Mouse (Mus musculus): ENCODE measurements around the gene Casz1. TPM values are rescaled to one million over a fixed set of nuclear protein-coding genes. Genes with fewer than 3 reads are reported as not detected.

The Casz1 gene
- polyA plus RNA-seq, 1 experiment from 2014 or later, result 3.7 TPM

DNA sequence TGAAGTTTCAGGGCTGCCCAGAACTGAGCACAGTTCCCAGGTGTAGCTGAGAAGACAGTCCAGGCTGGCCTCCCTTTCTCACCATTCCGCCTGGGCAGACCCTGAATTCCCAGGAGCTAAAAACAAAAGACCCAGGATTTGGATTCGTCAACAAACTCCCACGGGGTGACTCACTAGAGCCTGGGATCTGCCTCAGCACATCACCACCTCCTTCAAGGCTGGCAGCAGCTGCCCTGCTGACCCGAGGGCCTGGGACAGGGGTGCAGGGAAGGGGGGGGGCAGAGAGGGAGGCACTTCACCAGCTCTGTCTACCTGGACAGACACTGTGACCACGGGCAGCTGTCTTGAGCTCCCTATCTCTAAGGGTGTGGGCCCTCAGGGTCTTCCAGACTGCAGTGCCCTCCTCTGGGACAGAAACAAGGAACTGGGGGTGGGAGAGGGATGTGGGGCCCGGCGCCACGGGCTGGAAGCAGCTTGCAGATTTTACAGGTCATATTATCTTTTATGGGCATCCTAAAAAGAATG, 24.1 kb upstream of the Casz1 start:
- H3K4me3 ChIP-seq, result no peak overlapping the region
- no peaks in the 10 kb centered on the region for H3K9me3 ChIP-seq
- H3K36me3 ChIP-seq (replicated peaks), result no peaks in the 10 kb centered on the region
- DNase-seq (ENCODE audit: low spot score), result no peak
- H3K27ac ChIP-seq (replicated peaks), result peak overlapping the region; percentile 40; the same call in 1 of the 2 replicates
- H3K27me3 ChIP-seq (replicated peaks; ENCODE audit: low read depth, poor library complexity, severe bottlenecking), result peaks cover 74% of the 10 kb centered on the region
- 47% methylated on average over 8 of the region's 8 CpGs for WGBS
- peaks cover 12% of the 10 kb centered on the region for H3K4me1 ChIP-seq

DNA sequence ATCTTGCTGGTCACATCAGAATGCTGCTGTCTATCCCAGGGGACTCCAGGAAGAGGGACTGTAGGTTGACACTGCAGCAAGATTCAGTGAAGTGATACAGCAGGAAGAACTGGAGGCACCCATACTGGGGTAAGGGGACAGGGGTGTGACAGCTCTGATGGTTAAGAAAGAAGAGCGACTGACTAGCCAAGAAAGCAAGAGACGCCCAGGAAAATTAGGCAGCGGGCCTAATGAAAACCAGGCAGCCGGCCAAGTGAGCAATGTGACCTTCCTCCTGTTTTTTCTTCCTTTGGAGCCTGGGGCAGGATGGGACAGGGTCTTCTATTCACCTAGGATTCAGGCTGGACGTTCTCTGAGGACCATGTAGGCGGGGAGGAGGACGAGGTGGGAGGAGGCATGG, 22.7 kb upstream of the Casz1 start:
- Histone ChIP-seq H3K27me3 (replicated peaks; ENCODE audit: low read depth, poor library complexity, severe bottlenecking) (peaks cover 74% of the 10 kb centered on the region), H3K4me3 (no peak overlapping the region), H3K4me1 (peaks cover 13% of the 10 kb centered on the region), H3K27ac (replicated peaks) (no peak overlapping the region), H3K9me3 (no peaks in the 10 kb centered on the region), H3K36me3 (replicated peaks) (no peaks in the 10 kb centered on the region)
- no peak for DNase-seq (ENCODE audit: low spot score)
- WGBS, result 73% methylated on average over 7 of the region's 7 CpGs

DNA sequence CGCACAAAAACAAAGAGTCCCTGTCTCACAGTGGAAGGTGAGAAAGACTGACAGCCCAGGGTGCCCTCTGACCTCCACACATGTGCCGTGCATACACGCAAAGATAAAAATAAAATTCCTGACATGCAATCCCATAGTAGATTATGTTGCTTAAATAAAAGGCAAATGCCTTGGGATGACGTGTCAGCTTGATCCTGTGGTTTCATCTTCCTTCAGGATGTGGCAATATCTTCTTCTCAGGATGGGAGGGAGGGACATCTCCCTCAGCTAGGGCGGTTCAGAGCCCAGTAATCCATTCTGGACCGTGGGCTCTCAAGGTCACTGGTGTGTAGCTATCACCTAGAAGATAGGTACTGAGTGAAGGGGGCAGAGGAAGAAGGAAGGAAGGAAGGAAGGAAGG, 21.3 kb upstream of the Casz1 start:
- Histone ChIP-seq H3K27ac (replicated peaks) (no peak overlapping the region), H3K4me1 (peaks cover 24% of the 10 kb centered on the region), H3K4me3 (no peak overlapping the region), H3K27me3 (replicated peaks; ENCODE audit: low read depth, poor library complexity, severe bottlenecking) (peaks cover 74% of the 10 kb centered on the region), H3K9me3 (no peaks in the 10 kb centered on the region), H3K36me3 (replicated peaks) (no peaks in the 10 kb centered on the region)
- WGBS, result 78% methylated on average over 6 of the region's 6 CpGs
- no peak for DNase-seq (ENCODE audit: low spot score)

DNA sequence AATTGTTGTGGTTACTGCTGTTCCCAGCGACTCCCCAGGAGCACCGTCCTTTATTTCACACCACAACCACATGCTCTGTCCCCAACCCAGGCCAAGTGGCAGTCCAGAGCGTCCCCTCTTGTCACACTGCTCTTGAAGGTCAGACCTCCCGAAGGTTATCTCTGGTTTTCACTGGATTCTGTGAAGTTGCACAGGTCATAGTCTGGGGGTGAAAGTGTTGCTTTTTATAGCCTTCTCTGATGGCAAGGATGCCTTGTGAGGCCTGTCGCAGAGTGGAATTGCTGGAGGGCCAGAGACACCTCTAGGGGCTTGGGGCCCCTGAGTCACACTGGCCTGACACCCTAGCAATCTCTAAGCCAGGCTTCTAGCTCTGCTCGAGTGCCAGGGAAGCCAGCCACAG, 20.5 kb upstream of the Casz1 start:
- Histone ChIP-seq H3K27ac (replicated peaks) (no peak overlapping the region), H3K27me3 (replicated peaks; ENCODE audit: low read depth, poor library complexity, severe bottlenecking) (peaks cover 74% of the 10 kb centered on the region), H3K4me1 (peaks cover 31% of the 10 kb centered on the region), H3K36me3 (replicated peaks) (no peaks in the 10 kb centered on the region), H3K4me3 (no peak overlapping the region), H3K9me3 (no peaks in the 10 kb centered on the region)
- 76% methylated on average over 6 of the region's 6 CpGs for WGBS
- no peak for DNase-seq (ENCODE audit: low spot score)

DNA sequence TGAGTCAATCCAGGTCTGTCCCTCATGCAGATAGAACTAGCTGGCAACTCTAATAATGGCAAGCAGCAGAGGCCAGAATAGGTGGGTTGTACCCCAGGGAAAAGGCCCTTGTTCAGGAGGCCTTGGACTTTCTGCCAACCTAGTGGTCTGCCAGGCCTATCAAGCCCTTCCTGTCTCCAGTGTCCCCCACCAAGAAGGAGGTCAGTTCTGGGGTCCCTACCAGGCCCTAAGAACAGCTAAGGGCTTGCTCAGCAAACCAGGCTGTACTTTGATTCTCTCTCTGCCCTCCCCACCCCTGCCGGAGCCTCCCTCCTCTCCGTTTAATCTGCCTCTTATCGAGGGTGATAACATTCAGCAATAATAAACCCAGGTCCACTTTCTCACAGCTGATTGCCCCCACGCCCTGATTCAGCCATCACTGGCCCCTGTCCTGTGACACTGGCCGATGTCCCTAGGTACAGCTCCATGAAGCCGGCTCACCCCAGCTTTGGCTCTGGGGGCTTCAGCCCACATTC, 19.1 kb upstream of the Casz1 start:
- Histone ChIP-seq H3K27ac (replicated peaks) (no peak overlapping the region), H3K4me3 (no peak overlapping the region), H3K4me1 (peaks cover 39% of the 10 kb centered on the region), H3K9me3 (no peaks in the 10 kb centered on the region), H3K27me3 (replicated peaks; ENCODE audit: low read depth, poor library complexity, severe bottlenecking) (peaks cover 75% of the 10 kb centered on the region), H3K36me3 (replicated peaks) (no peaks in the 10 kb centered on the region)
- WGBS, result 90% methylated on average over 6 of the region's 6 CpGs
- DNase-seq (ENCODE audit: low spot score), result no peak

DNA sequence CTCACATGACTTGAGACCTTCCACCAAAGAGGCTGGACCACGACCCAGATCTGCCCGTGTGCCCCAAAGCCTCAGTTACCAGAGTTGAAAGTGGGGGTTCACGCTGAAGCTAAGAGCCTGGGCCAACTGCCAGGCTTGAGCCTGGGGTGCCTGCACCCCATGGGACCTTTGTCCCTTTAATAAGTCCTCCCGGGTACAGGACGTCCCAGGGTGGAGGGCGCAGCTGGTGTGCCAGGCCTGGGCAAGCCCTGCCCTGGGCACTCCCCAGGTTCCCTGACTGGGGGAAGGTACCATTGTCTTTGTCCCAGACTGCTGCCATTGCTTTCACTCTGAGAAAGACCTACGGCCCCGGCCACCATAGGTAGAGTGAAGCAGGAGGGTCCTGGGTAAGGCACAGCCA, 18.2 kb upstream of the Casz1 start:
- no peak overlapping the region for H3K4me3 ChIP-seq
- peaks cover 35% of the 10 kb centered on the region for H3K4me1 ChIP-seq
- H3K27me3 ChIP-seq (replicated peaks; ENCODE audit: low read depth, poor library complexity, severe bottlenecking), result peaks cover 71% of the 10 kb centered on the region
- H3K27ac ChIP-seq (replicated peaks), result no peak overlapping the region
- H3K36me3 ChIP-seq (replicated peaks), result no peaks in the 10 kb centered on the region
- no peaks in the 10 kb centered on the region for H3K9me3 ChIP-seq
- no peak for DNase-seq (ENCODE audit: low spot score)
- WGBS, result 67% methylated on average over 8 of the region's 8 CpGs

DNA sequence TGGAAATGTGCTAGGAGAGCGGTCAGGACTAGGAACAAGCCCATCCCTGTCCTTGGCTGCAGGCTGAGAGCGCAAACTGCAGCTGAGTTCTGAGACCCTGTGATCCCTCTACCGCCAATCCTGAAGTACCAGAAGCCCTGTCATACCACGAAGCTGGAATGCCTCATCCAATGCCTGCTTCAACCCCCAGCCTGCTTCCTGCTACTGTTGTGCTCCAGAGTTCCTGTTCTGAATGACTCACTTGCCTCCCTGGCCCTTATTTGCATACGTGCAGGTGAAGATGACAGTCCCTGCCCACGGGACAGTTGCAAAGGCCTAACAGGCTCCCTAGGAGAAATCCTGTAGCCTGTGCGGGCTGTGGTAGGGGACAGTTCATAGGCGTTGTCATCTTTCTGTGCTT, 13.3 kb upstream of the Casz1 start:
- Histone ChIP-seq H3K36me3 (replicated peaks) (no peaks in the 10 kb centered on the region), H3K27ac (replicated peaks) (no peak overlapping the region), H3K9me3 (no peaks in the 10 kb centered on the region), H3K4me3 (no peak overlapping the region), H3K27me3 (replicated peaks; ENCODE audit: low read depth, poor library complexity, severe bottlenecking) (peaks cover 89% of the 10 kb centered on the region), H3K4me1 (peaks cover 51% of the 10 kb centered on the region)
- no peak for DNase-seq (ENCODE audit: low spot score)
- WGBS, result 73% methylated on average over 8 of the region's 8 CpGs

DNA sequence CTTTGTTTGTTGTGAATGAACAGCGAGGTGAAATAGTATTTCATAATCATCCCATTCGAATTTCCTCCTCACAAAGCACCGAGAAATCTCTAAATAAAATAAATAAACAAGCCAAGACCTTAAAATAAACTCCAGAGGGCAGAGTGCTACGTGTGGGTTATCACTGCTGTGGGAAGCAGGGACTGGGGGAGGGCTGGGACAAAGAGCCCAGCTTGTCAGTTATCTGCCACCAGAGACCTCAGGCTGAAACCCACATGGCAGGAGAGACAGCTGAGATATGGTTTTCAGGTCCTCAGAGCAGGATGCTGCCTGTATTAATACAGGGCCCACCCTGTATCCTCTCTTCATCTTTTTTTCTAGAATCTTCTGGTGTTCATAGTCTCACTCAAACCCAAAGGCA, 9.2 kb upstream of the Casz1 start:
- H3K36me3 ChIP-seq (replicated peaks), result no peaks in the 10 kb centered on the region
- no peak overlapping the region for H3K27ac ChIP-seq (replicated peaks)
- H3K4me1 ChIP-seq, result peaks cover 22% of the 10 kb centered on the region
- H3K9me3 ChIP-seq, result no peaks in the 10 kb centered on the region
- H3K4me3 ChIP-seq, result no peak overlapping the region
- 46% methylated on average over 4 of the region's 4 CpGs for WGBS
- DNase-seq (ENCODE audit: low spot score), result no peak
- peaks cover 91% of the 10 kb centered on the region for H3K27me3 ChIP-seq (replicated peaks; ENCODE audit: low read depth, poor library complexity, severe bottlenecking)

DNA sequence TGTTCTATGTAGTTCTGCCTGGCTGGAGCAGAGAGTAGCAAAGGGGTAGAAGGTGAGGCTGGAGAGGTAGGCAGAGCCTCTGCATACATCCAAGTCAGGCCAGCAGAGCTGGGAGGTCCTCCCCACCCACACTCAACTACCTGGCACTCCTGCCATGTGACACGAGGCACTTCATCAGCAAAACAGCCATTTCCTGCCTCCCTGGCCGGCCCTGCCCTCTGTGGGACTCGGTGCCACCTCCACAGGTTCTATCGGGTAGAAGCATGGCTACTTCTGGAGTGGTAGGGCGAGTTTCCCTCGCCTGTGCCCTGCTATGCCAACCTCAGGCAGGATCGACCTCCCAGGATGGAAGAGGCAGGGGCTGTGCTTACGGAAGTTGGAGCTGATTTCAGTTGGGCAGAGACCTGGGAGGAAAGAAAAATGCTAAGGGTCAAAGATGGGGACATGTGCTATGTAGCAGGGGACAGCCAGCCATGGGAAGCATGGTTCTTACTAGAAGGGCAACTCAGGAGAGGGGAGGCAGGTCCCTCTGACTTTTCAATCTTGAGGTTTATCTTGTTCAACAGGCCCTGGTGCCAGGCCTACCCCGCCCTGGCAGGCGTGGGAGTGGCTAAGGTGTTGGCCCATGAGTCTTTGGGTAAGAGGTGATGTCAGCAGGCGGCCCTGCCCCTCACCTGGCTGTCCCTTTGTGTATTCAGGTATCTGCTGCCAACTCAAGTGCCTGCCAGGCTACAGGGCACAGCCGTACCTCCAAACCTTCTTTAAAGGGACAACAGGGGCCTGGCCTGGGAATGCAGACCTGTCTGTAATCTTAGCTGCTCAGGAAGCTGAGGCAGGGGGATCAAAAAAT, 6.5 kb upstream of the Casz1 start:
- no peaks in the 10 kb centered on the region for H3K36me3 ChIP-seq (replicated peaks)
- 75% methylated on average over 12 of the region's 12 CpGs for WGBS
- peaks cover 19% of the 10 kb centered on the region for H3K4me1 ChIP-seq
- H3K4me3 ChIP-seq, result no peak overlapping the region
- H3K9me3 ChIP-seq, result no peaks in the 10 kb centered on the region
- no peak for DNase-seq (ENCODE audit: low spot score)
- no peak overlapping the region for H3K27ac ChIP-seq (replicated peaks)
- H3K27me3 ChIP-seq (replicated peaks; ENCODE audit: low read depth, poor library complexity, severe bottlenecking), result peaks cover 99% of the 10 kb centered on the region

DNA sequence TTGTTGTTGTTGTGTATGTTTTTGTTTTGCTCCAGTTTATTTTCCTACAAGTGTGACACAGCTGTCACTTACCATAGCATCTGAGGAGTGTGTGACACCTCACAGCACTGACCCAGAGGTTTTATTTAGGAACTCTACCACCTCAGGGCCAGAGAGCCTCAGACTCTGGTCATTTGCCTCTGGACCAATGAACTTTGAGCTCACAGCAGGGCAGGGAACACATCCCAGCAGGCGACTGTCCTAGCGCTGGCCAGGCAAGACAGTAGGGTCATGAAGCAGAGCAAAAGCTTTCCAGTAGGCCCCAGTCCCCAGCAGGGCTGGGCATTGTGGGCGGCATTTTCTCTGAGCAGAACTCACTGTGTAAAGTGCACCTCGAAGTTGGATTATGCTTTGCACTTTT, 1.2 kb upstream of the Casz1 start:
- Histone ChIP-seq H3K4me3 (no peak overlapping the region), H3K27me3 (replicated peaks; ENCODE audit: low read depth, poor library complexity, severe bottlenecking) (peaks cover 99% of the 10 kb centered on the region), H3K36me3 (replicated peaks) (no peaks in the 10 kb centered on the region), H3K27ac (replicated peaks) (no peak overlapping the region), H3K4me1 (peaks cover 49% of the 10 kb centered on the region), H3K9me3 (no peaks in the 10 kb centered on the region)
- whole genome bisulfite sequencing, result 13% methylated on average over 4 of the region's 4 CpGs
- no peak for DNase-seq (ENCODE audit: low spot score)

DNA sequence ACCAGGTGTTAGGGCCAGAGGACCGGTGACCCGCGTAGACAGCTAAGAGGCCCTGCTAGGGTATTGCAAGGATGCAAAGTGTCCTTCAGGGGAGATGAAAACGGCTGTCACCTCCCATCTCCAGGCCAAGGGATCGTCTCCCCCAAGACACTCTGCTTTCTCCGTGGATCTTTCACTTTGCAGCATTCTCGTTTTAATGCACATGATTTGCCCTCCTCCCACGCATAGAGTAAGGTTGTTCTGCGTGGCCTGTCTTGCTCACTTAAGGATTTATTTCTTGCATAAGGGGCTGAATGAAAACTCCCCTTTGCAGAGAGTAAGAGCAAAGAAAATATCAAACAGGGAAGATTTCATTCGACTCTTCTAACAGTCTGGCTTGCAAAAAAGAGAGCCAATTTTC, 593 bp upstream of the Casz1 start:
- Histone ChIP-seq H3K4me1 (peaks cover 51% of the 10 kb centered on the region), H3K27me3 (replicated peaks; ENCODE audit: low read depth, poor library complexity, severe bottlenecking) (peaks cover 99% of the 10 kb centered on the region), H3K9me3 (no peaks in the 10 kb centered on the region), H3K4me3 (peak overlapping the region; percentile 76), H3K27ac (replicated peaks) (no peak overlapping the region), H3K36me3 (replicated peaks) (no peaks in the 10 kb centered on the region)
- 2% methylated on average over 10 of the region's 10 CpGs for WGBS
- DNase-seq (ENCODE audit: low spot score), result peak; percentile 38

DNA sequence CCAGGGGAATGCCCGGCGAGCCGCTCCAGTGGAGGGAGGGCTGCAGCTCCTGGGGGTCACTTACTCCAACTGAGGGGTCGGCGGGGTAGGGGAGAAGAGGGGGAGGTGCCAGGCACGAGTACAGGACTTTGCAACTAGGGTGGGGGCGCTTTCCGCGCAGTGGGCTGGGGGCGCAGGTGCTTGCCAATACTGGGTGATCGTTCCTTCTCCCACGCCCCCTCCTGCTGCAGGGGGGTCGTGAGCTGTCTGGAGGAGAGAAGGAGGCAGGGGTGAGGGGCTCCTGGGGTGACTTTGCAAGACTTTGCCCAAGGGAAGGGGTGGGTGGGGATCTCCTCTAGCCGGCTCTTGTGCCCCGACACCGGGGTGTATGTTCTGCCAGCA, 541 bp downstream of the Casz1 start:
- no peaks in the 10 kb centered on the region for H3K36me3 ChIP-seq (replicated peaks)
- H3K27ac ChIP-seq (replicated peaks), result peak overlapping the region; percentile 70
- peaks cover 62% of the 10 kb centered on the region for H3K4me1 ChIP-seq
- H3K4me3 ChIP-seq, result peak overlapping the region; percentile 76
- peaks cover 99% of the 10 kb centered on the region for H3K27me3 ChIP-seq (replicated peaks; ENCODE audit: low read depth, poor library complexity, severe bottlenecking)
- no peak for DNase-seq (ENCODE audit: low spot score)
- WGBS, result under 1% methylated on average over 16 of the region's 16 CpGs
- no peaks in the 10 kb centered on the region for H3K9me3 ChIP-seq

DNA sequence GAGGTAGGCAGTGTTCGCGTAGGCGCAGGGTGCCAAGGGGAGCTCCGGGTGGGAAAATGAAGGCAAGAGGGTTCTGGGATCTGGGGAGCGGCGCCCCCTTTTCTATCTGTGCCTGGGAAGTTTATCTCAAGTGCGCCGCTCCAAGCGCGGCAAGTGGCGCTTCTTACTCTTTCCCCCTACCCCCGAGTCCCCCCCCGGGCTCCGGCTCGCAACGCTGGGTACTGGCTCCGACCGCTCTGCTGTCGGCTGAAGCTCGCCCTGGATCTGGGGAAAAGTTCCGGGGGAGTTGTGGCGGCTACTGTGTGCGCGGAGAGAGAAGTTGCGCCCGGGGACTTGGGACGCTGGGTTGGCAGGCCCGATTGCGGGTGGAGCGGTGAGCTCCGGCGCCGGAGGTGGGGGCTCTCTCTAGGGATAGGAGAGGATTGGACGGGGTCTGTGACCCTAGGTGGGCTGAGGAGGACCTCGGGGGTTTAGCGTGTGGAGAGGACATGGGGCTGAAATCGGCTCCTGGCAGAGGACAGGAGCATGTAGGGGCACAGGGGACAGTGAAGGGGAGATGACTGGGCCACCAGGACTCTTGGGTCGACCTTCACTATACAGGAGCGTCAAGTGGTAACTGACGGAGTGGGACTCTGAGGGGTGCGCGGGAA, 1.1 kb downstream of the Casz1 start:
- no peaks in the 10 kb centered on the region for H3K36me3 ChIP-seq (replicated peaks)
- H3K27me3 ChIP-seq (replicated peaks; ENCODE audit: low read depth, poor library complexity, severe bottlenecking), result peaks cover 99% of the 10 kb centered on the region
- peak overlapping the region; percentile 70 for H3K27ac ChIP-seq (replicated peaks)
- peaks cover 65% of the 10 kb centered on the region for H3K4me1 ChIP-seq
- WGBS, result under 1% methylated on average over 42 of the region's 42 CpGs
- no peaks in the 10 kb centered on the region for H3K9me3 ChIP-seq
- H3K4me3 ChIP-seq, result peak overlapping the region; percentile 76
- DNase-seq (ENCODE audit: low spot score), result peak; percentile 59

Measured in embryonic facial prominence, embryonic 10.5 days (tissue).